Mouse (Mus musculus) B cell, adult 2 months (primary cell): ENCODE measurements around the gene Cd164.

ENCODE experiments used
- DNase-seq, 2 experiments: peaks; one replicate each; pipeline ENCODE4 v3.0.0; 2022

The Cd164 gene

DNA sequence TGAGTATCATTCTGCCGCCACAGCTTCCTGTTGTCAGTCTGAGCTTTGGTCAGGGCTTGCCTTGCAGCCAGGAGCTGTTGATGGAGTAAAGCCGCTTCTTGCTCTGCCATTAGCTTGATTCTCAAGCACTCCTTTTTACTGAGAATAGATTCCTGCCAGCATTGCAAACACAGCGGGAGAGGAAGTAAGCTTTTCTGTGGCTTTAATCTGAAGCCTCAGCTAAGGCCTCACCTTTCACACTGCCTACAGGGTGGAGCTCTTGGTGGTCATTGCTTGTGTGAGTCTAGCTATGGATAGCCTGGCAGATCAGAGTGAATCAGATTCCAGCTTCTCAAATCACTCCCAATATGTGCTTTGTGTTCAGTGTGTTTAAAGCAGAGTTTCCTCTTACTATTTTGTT is 33.1 kb downstream of the Cd164 start:
- DNase-seq = peak; percentile 15 to 20

DNA sequence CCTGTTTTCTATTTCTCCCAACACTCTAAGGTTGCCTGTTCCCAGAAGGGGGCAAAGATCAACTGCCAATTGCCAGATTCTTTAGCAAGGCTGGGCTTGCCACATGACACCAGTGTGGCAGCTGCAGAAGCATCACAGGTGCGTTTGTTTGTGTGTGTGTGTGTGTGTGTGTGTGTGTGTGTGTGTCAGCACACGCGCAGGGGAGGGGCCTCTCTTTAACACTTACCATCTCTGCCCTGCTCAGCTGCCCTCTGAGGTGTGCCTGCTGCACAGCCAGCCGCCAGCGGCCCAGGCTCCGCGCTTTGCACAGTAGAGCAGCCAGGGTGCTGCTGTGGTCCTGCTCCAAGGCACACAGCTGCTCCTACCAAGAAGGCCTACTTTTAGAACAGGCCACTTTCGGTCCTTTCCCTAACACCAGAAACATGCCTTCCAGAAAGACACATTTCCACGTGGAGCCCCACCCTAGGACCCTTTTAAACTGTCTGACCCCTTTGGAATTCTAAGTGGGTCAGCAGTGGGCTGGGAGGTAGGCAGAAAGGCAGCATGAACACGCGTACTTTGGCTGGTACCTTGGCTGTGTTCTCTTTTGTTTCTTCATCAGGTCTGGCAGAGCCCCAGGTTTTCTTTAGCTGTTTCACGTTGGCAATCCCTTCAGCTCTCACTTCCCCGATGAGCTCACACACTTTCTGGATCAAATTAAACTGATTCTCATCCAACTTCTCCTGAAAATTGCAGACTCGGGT is 33.8 kb downstream of the Cd164 start:
- peak; percentile 31 to 33 for DNase-seq

DNA sequence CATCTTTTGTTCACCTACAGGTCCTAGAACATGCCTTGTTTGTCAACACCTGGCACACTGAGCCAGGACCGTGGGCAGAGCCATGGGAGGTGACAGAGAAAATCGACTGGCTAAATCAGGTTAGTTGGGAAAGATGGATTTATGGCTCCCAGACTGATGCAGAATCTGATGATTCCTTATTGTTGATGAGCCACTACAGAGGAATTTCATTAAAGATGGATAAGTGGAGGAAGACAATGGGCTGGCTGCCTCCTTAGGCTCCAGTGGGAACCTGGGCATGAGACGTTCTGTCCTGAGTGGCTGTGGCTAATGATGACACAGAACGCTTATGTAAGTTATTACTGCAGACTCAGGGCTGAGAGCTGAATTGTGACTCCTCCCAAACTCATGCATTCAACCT is 34.5 kb downstream of the Cd164 start:
- DNase-seq = no peak

DNA sequence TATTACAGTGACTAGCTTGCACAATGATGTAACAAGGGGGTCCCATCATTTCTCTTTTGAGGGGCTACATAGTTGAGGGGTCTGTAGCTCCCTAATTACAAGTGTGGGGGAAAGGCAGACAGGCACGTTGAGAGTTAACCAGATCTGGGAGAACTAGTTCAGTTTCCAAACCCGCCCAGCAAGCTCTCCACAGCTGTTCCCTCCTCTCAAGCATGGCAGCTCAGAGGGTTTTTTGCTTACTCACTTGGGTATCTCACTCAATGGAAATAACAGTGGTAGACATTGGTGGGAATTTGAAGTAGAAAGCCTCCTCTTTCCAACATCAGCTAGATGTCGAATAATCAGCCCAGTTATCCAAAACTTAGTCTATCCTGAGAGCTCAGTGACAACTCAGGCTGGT is 35.9 kb downstream of the Cd164 start:
- no peak for DNase-seq

DNA sequence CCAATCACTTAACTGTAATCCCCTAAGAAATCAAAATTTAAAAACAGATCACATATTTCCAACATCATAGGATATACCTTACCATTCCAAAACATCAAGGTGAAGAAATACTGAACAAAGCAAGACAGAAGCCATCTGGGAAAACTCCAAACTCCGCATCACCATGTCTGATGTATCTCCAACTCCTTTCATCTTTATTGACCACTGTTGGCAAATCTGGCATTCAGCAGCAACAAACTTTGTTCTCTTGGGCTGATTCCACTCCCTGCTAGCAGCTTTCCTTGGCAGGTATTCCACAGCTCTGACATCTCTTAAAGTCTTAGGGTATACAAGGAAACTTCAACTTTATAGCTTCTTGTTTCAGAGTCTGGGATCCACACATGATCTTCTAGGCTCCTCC is 39.2 kb downstream of the Cd164 start:
- DNase-seq = no peak

DNA sequence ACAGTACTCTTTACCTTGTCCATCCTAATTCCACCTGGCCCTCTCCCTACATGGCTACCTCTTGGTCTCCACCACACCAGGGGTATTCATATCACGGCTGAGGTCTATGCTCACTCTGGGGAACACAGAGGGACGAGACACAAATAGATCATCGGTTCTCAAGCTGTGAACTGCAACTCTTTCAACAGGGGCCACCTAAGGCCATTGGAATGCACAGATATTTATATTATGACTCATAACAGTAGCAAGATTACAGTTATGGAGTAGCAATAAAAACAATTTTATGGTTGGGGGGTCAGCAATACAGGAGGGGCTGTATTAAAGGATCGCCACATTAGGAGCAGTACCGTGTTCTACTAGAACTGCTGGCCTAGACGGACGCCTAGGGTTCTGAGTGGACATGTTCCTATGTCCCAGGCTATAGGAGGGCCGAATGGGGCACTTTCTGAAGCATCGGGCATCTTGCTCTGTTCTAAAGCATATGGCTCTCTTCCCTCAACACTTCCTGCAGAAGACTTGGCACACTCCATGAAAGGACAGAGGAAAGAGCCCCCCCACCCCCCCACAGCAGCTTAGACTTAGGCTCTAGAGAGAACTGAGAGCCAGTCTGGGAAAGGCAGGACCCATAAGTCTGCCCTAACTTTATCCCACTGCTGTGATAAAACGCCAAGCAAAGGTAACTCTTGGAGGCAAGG is 42.6 kb downstream of the Cd164 start:
- no peak for DNase-seq

DNA sequence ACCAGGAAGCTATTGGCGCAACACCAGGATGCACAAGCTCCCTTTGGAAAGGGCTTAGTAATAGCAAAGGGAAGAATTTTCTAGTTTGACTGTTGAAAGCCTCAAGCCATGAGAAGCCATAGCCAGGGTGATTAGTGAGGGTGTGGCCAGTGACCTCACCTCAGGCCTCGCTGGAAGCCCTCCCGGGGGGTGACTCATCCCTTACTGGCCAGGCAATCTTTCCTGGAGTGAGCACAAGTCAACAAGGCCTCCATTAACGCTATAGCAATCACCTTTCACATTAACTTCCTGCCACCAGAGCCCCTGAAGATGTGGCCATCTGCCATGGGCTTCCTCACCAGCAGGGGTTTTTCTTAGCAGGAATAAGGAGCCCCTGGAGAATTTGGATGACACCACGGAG is 45.9 kb downstream of the Cd164 start:
- no peak for DNase-seq

DNA sequence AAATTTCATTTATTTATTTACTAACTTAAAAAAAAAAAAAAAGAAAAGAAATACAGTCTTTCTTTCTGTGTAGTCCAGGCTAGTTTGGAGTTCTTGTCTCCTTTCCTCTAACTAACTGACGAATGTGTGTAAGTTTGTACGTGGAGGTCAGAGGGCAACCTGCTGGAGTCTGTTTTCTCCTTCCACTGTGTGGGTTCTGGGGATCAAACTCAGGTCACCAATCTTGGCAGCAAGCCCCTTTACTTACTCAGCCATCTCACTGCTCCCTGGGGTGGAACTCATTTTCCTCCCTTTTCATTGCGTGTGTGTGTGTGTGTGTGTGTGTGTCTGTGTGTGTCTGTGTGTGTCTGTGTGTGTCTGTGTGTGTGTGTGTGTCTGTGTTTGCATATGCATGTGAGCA is 49.1 kb downstream of the Cd164 start:
- no peak for DNase-seq

DNA sequence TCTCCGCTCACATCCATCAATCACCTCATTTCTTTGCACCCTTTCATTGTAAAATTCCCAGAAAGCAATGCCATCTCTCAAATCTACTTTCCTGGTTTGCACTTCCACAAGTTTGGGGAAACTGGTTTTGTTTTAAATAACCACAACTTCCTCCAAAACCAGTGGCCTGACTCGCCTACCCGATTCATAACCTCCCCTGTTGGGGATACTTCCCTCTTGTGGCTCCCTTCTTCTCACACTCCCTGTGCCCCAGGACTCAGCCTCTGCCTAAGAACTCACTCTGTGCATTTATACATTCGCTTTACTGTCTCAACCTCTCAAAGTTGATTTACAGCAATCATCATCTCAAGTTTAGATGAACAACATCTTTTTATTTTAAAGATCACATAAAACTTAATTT is 51.9 kb downstream of the Cd164 start:
- no peak for DNase-seq

DNA sequence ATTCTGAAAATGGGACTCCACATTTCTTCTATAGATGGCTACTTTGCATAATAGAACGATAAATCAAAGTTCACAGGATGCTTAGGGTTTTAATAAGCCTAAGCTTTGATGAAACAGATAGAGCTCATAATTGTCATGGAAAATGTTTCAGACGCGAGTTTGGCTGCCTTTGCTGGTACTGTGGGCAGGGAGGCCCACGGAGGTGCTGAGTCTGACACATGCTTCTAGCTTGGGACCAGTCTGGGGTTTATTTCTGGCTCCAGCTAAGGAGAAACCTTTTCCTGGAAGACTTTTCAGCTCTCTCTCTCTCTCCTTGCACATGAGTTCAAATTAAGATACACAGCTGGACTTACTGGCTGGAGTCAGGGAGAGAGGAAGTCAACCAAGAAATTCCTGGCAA is 53.1 kb downstream of the Cd164 start:
- no peak for DNase-seq

DNA sequence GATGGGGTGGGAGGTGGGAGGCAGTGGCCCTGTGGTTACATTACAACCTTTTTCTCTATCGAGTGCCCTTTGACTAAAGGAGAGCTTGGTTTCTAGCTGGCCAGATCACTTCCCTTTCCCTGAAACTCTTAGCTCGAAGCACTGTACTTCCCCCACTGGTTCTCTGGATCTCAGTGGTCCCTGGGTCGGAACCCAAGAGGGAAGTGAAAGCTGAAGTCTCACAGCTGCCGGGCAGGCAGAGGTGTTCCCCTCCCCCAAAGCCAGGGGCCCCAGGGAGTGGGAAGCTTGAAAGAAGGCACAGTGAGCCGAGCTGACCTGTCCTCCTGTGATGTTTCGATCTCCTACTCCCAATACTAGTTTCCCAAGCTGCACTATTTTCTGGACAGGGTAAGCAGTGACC is 54.0 kb downstream of the Cd164 start:
- peak; percentile 79 to 86 for DNase-seq

DNA sequence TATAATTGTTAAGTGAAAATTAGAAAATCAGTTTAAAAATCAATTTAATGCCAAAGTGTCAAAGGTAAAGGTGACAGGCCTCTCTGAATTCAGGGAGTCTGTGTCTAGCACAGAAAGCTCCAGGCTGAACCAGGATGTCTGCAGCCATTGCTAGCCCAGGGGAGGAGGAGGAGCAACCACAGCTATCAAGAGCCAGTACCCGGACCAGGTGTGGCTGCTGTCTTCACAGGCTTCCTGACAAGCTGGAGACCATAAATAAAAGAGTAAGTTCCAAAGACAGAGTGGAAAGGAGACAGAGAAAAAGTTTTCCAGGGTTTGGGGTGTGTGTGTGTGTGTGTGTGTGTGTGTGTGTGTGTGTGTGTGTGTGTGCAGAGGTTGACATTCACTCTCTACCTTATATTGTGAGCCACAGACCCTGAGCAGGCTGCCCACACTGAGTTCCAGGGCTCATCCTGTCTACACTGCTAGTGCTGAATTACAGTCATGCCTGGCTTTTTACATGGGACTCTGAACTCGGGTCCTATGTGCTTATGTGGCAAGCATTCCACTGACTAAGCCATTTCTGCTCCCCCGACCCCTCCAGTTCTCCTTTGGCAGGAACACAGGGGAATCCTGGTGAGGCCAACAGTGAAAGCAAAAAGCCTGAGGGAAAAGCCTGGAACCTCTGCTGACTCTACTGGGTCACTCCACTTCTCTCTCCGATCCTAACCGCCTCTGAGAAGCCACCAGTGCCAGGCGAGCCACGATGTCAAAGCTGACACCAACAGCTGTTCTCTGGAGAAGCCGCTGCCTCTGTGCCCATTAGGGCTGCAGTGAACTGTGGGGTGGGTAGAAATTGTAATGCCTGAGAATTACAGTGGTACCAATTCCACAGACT is 56.5 kb downstream of the Cd164 start:
- DNase-seq = no peak

DNA sequence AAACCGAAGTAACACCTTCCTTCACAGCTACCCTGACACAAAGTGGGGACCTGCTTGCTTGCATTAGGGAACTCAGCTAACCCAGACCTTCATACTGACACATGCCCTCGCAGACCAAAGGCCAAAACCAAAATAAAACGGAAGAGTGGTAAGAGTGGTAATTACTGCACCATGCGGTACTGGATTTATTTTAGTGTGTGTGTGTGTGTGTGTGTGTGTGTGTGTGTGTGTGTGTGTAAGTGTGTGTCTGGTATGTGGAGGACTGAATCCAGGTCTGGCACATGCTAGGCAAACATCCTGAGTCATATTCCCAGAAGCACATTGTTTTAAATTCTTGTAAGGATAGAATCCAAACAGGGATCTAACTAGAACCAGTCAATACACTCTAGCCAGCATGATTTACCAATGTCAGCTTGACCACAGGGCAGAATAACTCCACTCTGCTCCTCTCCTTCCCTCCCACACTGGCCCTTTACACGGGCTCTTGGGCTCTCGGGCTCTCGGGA is 57.2 kb downstream of the Cd164 start:
- DNase-seq = no peak

DNA sequence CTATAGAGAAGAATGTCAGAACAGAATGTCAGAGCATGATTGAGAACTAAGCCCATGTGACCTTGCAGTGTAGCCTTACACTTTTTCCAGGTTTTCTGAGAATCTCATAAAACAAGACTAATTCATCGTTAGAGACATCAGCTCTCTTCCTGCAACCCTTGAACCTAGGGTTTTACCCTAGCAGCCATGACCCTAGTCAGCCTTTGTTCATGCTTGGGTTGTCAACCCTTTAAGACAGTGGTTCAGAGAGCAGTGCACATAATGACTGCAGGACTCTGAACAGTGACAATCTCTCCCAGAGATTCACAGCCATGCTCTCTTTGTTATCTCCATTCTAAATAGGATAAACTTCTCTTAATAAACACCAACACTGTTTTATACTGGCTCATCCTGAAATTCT is 59.3 kb downstream of the Cd164 start:
- no peak for DNase-seq

DNA sequence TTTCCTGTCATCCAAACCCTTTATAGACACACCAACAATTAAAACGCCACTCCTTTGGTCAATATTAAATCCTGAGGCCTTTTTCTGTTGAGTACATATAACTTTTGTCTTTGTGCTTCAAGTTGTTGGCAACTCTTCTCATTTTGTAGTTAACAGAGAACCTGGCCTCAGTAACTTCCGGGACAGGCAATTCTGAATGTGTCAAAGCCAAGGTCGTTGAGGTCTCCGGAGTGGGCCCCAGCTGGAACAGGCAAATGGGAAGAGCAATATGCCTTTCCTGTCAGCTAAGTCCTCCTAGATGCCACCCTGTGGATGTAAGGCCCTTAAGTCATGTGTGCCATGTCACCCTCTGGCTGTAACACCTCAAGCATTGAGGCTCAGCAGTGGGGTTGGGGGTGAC is 61.2 kb downstream of the Cd164 start:
- no peak for DNase-seq
